Mouse (Mus musculus) forebrain, embryonic 16.5 days (tissue): ENCODE data around the gene Dnah11. TPM values are rescaled to one million over a fixed set of nuclear protein-coding genes. Genes with fewer than 3 reads are reported as not detected.

Source experiments
- ATAC-seq: fragments of 200-750 bp; cut with Nextera tagmentation; 2 replicates; pipeline ENCODE4 v1.8.0; 2017; ENCODE audit warnings: mild to moderate bottlenecking, moderate library complexity
- H3K27ac ChIP-seq: fragments of 300-500 bp; sonication (generic); 2 replicates; pipeline ENCODE4 v1.5.1; 2014; ENCODE audit warnings: low read length, control low read depth
- H3K27me3 ChIP-seq: fragments of 300-500 bp; sonication (generic); replicated peaks from 2 replicates; pipeline ENCODE4 v1.6.1; 2014; ENCODE audit warnings: low read length; ENCODE audit not compliant: control insufficient read depth, insufficient read depth
- H3K36me3 ChIP-seq: fragments of 300-500 bp; sonication (generic); 2 replicates; pipeline ENCODE4 v1.6.1; 2014; ENCODE audit not compliant: control insufficient read depth, insufficient read depth
- H3K4me1 ChIP-seq: fragments of 300-500 bp; sonication (generic); replicated peaks from 2 replicates; pipeline ENCODE4 v1.6.1; 2014; ENCODE audit warnings: low read length; ENCODE audit not compliant: control insufficient read depth, insufficient read depth
- H3K4me2 ChIP-seq: fragments of 300-500 bp; sonication (generic); 2 replicates; pipeline ENCODE4 v1.6.1; 2014; ENCODE audit warnings: mild to moderate bottlenecking, low read length, control low read depth
- H3K4me3 ChIP-seq: fragments of 300-500 bp; sonication (generic); replicated peaks from 2 replicates; pipeline ENCODE4 v1.5.1; 2014; ENCODE audit warnings: mild to moderate bottlenecking, low read length, control low read depth
- H3K9ac ChIP-seq: fragments of 300-500 bp; sonication (generic); replicated peaks from 2 replicates; pipeline ENCODE4 v1.6.1; 2014; ENCODE audit warnings: low read depth, low read length, control low read depth
- H3K9me3 ChIP-seq: fragments of 300-500 bp; sonication (generic); 2 replicates; pipeline ENCODE4 v1.6.1; 2016; ENCODE audit warnings: low read length; ENCODE audit not compliant: control insufficient read depth
- WGBS: fragments of 180-500 bp; shearing (Covaris S2); extraction: QIAGEN DNeasy Blood & Tissue Kit; methylation state at CpG from one replicate; pipeline ENCODE4 v1.1.7; 2014; 5-methylcytosine and 5-hydroxymethylcytosine counted together
- polyA plus RNA-seq: library from polyadenylated mRNA; unstranded; fragments of >200 nt; fragmentation: Nextera tagmentation; extraction: Ambion mirVana; gene quantifications from 2 replicates; pipeline ENCODE4 v1.2.1, GENCODE M21; 2015

Dnah11 gene
- 0.13 and 0.26 TPM in 2 replicates for polyA plus RNA-seq

GRCm38 (mm10) chr12:118198386-118199093 lies at the start of gene Dnah11:
Gene Dnah11 (minus strand): TSS chr12:118199043.
- peak within 1 kb of the TSS; percentile 51 for H3K9ac ChIP-seq
- under 1% methylated on average over 47 of the region's 47 CpGs for WGBS
- H3K27me3 ChIP-seq: peaks cover 38% of the 10 kb centered on the region
- no peak within 1 kb of the TSS for H3K27ac ChIP-seq
- peak within 1 kb of the TSS; percentile 97 for H3K4me2 ChIP-seq
- peak within 1 kb of the TSS; percentile 53 for H3K4me3 ChIP-seq
- no peaks in the 10 kb centered on the region for H3K9me3 ChIP-seq
- peaks cover 11% of the 10 kb centered on the region for H3K4me1 ChIP-seq
- peak; percentile 98 for ATAC-seq
- H3K36me3 ChIP-seq: no peaks in the 10 kb centered on the region

- Histone ChIP-seq H3K36me3 (no peaks in the 10 kb centered on the region), H3K27me3 (no peaks in the 10 kb centered on the region), H3K4me2 (no peak overlapping the region), H3K27ac (no peak overlapping the region), H3K9me3 (no peaks in the 10 kb centered on the region), H3K9ac (no peak overlapping the region), H3K4me1 (no peaks in the 10 kb centered on the region), H3K4me3 (no peak overlapping the region)
- WGBS: 67% methylated on average over 3 of the region's 3 CpGs
- no peak for ATAC-seq
These were observed 22.3 kb upstream of the Dnah11 start for GRCm38 (mm10) chr12:118221182-118221581.

- Histone ChIP-seq H3K27ac (no peak overlapping the region), H3K4me1 (no peaks in the 10 kb centered on the region), H3K9me3 (no peaks in the 10 kb centered on the region), H3K4me3 (no peak overlapping the region), H3K4me2 (no peak overlapping the region), H3K36me3 (no peaks in the 10 kb centered on the region), H3K27me3 (no peaks in the 10 kb centered on the region), H3K9ac (no peak overlapping the region)
- ATAC-seq: no peak
These were observed 21.2 kb upstream of the Dnah11 start for GRCm38 (mm10) chr12:118220062-118220461.

GRCm38 (mm10) chr12:118212163-118212562 lies 13.3 kb upstream of the Dnah11 start:
- no peaks in the 10 kb centered on the region for H3K27me3 ChIP-seq
- no peaks in the 10 kb centered on the region for H3K4me1 ChIP-seq
- 89% methylated on average over 2 of the region's 2 CpGs for WGBS
- no peaks in the 10 kb centered on the region for H3K36me3 ChIP-seq
- no peaks in the 10 kb centered on the region for H3K9me3 ChIP-seq
- no peak overlapping the region for H3K9ac ChIP-seq
- H3K4me3 ChIP-seq: no peak overlapping the region
- no peak overlapping the region for H3K27ac ChIP-seq
- no peak overlapping the region for H3K4me2 ChIP-seq
- ATAC-seq: no peak

GRCm38 (mm10) chr12:118196583-118196982 lies 2.3 kb downstream of the Dnah11 start:
- H3K4me3 ChIP-seq: no peak overlapping the region
- no peaks in the 10 kb centered on the region for H3K36me3 ChIP-seq
- WGBS: 30% methylated on average over 2 of the region's 2 CpGs
- no peaks in the 10 kb centered on the region for H3K9me3 ChIP-seq
- H3K9ac ChIP-seq: no peak overlapping the region
- peaks cover 11% of the 10 kb centered on the region for H3K4me1 ChIP-seq
- ATAC-seq: no peak
- no peak overlapping the region for H3K27ac ChIP-seq
- no peak overlapping the region for H3K4me2 ChIP-seq
- peaks cover 38% of the 10 kb centered on the region for H3K27me3 ChIP-seq

GRCm38 (mm10) chr12:118189535-118189934 lies 9.3 kb downstream of the Dnah11 start:
- no peak for ATAC-seq
- no peak overlapping the region for H3K4me2 ChIP-seq
- H3K9ac ChIP-seq: no peak overlapping the region
- no peaks in the 10 kb centered on the region for H3K36me3 ChIP-seq
- no peaks in the 10 kb centered on the region for H3K9me3 ChIP-seq
- no peak overlapping the region for H3K4me3 ChIP-seq
- H3K27me3 ChIP-seq: 0 out of 2 replicates have a peak, but pooled peaks cover 3% of the 10 kb centered on the region
- 80% methylated on average over 3 of the region's 3 CpGs for WGBS
- H3K4me1 ChIP-seq: no peaks in the 10 kb centered on the region
- H3K27ac ChIP-seq: no peak overlapping the region

- H3K4me1 ChIP-seq: no peaks in the 10 kb centered on the region
These were observed 11.2 kb downstream of the Dnah11 start for GRCm38 (mm10) chr12:118187663-118188062.

GRCm38 (mm10) chr12:118186881-118187489 lies 11.9 kb downstream of the Dnah11 start:
- WGBS: 7% methylated on average over 4 of the region's 4 CpGs
- Histone ChIP-seq H3K4me1 (no peaks in the 10 kb centered on the region), H3K27ac (no peak overlapping the region), H3K9ac (no peak overlapping the region), H3K4me3 (no peak overlapping the region), H3K9me3 (no peaks in the 10 kb centered on the region), H3K36me3 (no peaks in the 10 kb centered on the region), H3K4me2 (no peak overlapping the region), H3K27me3 (no peaks in the 10 kb centered on the region)
- ATAC-seq: no peak

More at GRCm38 (mm10) chr12:118187663-118188062, 11.2 kb downstream of the Dnah11 start:
- H3K4me2 ChIP-seq: no peak overlapping the region
- no peak overlapping the region for H3K4me3 ChIP-seq
- no peak overlapping the region for H3K9ac ChIP-seq
- no peaks in the 10 kb centered on the region for H3K36me3 ChIP-seq
- H3K27me3 ChIP-seq: no peaks in the 10 kb centered on the region
- ATAC-seq: no peak
- no peaks in the 10 kb centered on the region for H3K9me3 ChIP-seq
- no peak overlapping the region for H3K27ac ChIP-seq
- 44% methylated on average over 2 of the region's 2 CpGs for WGBS

GRCm38 (mm10) chr12:118186120-118186880 lies 12.5 kb downstream of the Dnah11 start:
- Histone ChIP-seq H3K27ac (no peak overlapping the region), H3K36me3 (no peaks in the 10 kb centered on the region), H3K9me3 (no peaks in the 10 kb centered on the region), H3K9ac (no peak overlapping the region), H3K4me1 (no peaks in the 10 kb centered on the region), H3K4me2 (no peak overlapping the region), H3K4me3 (no peak overlapping the region), H3K27me3 (no peaks in the 10 kb centered on the region)
- WGBS: 35% methylated on average over 4 of the region's 4 CpGs
- ATAC-seq: no peak
